Mouse (Mus musculus) limb, embryonic 10.5 days (tissue): ENCODE measurements at regions not wholly inside any gene's neighbourhood (a gene's known extent, or its start where the extent isn't known, plus 50 kb on each side); places are given as distances from the start of the nearest gene placed in this dataset.

Experiments used
- DNase-seq: peaks from one replicate; pipeline ENCODE4 v3.0.0-alpha.2; 2017; ENCODE audit warnings: low spot score
- H3K27ac ChIP-seq: fragments of 300-500 bp; sonication (generic); 2 replicates; pipeline ENCODE4 v1.5.1; 2016; ENCODE audit warnings: mild to moderate bottlenecking
- H3K27me3 ChIP-seq: fragments of 300-500 bp; sonication (generic); 2 replicates; pipeline ENCODE4 v1.6.1; 2016; ENCODE audit warnings: low read depth, mild to moderate bottlenecking; ENCODE audit not compliant: poor library complexity, severe bottlenecking
- H3K36me3 ChIP-seq: fragments of 300-500 bp; sonication (generic); 2 replicates; pipeline ENCODE4 v1.6.1; 2016; ENCODE audit warnings: mild to moderate bottlenecking, moderate library complexity
- H3K4me1 ChIP-seq: fragments of 300-500 bp; sonication (generic); 2 replicates; pipeline ENCODE4 v1.6.1; 2016
- H3K4me3 ChIP-seq: fragments of 300-500 bp; sonication (generic); 2 replicates; pipeline ENCODE4 v1.5.1; 2016; ENCODE audit warnings: mild to moderate bottlenecking, moderate library complexity
- H3K9me3 ChIP-seq: fragments of 300-500 bp; sonication (generic); replicated peaks from 2 replicates; pipeline ENCODE4 v1.6.1; 2016; ENCODE audit warnings: mild to moderate bottlenecking
- WGBS: fragments of 180-500 bp; shearing (Covaris S2); methylation state at CpG from one replicate; pipeline ENCODE4 v1.1.7; 2016; 5-methylcytosine and 5-hydroxymethylcytosine counted together

GRCm38 (mm10) chr19:37754024-37754423 is 56.4 kb downstream of the Cyp26a1 start:
- WGBS: 91% methylated on average over 9 of the region's 9 CpGs
- Histone ChIP-seq H3K4me3 (no peak overlapping the region), H3K36me3 (no peaks in the 10 kb centered on the region), H3K4me1 (peaks cover 9% of the 10 kb centered on the region), H3K27me3 (no peaks in the 10 kb centered on the region), H3K27ac (no peak overlapping the region), H3K9me3 (no peaks in the 10 kb centered on the region)
- DNase-seq: no peak

DNA sequence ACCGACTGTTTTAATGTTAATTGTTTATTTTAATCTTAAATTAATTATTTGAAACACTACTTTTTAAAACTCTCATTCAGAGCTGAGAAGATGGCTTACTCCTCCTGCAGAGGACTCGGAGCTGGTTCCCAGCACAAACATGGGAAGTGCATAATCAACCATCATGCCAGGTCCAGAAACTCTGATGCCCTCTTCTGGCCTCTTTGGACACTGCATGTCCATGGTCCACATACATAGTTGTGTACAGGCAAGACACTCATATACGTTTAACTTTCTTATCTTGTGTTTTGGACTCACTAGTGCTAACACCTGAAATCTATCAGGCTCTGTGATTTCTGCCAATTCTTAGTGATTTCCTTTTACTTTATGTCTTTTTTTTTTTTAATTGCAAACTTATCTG is 57.8 kb downstream of the Cyp26a1 start:
- Histone ChIP-seq H3K4me1 (peaks cover 9% of the 10 kb centered on the region), H3K27me3 (no peaks in the 10 kb centered on the region), H3K9me3 (no peaks in the 10 kb centered on the region), H3K27ac (no peak overlapping the region), H3K4me3 (no peak overlapping the region), H3K36me3 (no peaks in the 10 kb centered on the region)
- 84% methylated on average over 3 of the region's 3 CpGs for WGBS
- DNase-seq: no peak

GRCm38 (mm10) chr19:37769376-37769775 is 71.8 kb downstream of the Cyp26a1 start:
- DNase-seq: no peak
- Histone ChIP-seq H3K9me3 (no peaks in the 10 kb centered on the region), H3K27ac (no peak overlapping the region), H3K27me3 (no peaks in the 10 kb centered on the region), H3K4me3 (no peak overlapping the region), H3K4me1 (peaks cover 3% of the 10 kb centered on the region; the same call in 1 of the 2 replicates), H3K36me3 (no peaks in the 10 kb centered on the region)
- 92% methylated on average over 4 of the region's 4 CpGs for WGBS

DNA sequence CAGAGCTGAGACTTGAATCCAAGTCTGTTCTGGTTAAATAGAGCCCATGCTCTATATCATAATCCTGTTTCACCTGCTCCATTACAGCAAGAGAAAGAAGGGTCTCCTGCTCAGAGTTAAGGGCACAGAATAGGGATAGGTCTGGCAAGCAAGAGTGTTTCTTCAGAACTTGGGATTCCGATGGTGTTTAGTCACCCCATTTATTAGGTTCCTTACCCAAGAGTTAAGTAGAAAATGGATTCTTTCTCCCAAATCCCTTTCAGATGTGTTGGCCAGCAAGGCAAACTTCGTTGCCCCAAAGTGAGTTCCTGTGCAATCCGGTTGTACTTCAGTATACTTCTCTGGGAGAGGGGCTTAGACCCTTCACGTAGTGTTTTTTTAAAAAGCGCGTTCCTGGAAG is 74.4 kb downstream of the Cyp26a1 start:
- WGBS: 93% methylated on average over 6 of the region's 6 CpGs
- no peak overlapping the region for H3K4me3 ChIP-seq

GRCm38 (mm10) chr19:37774551-37774950 is 77.0 kb downstream of the Cyp26a1 start:
- H3K27me3 ChIP-seq: no peaks in the 10 kb centered on the region
- H3K27ac ChIP-seq: no peak overlapping the region
- H3K4me3 ChIP-seq: no peak overlapping the region
- no peak for DNase-seq
- no peaks in the 10 kb centered on the region for H3K36me3 ChIP-seq
- H3K9me3 ChIP-seq: no peaks in the 10 kb centered on the region
- no peaks in the 10 kb centered on the region for H3K4me1 ChIP-seq
- WGBS: 94% methylated on average over 4 of the region's 4 CpGs

More for the DNA sequence above, 74.4 kb downstream of the Cyp26a1 start:
- DNase-seq: no peak
- Histone ChIP-seq H3K36me3 (no peaks in the 10 kb centered on the region), H3K9me3 (no peaks in the 10 kb centered on the region), H3K27ac (no peak overlapping the region), H3K27me3 (no peaks in the 10 kb centered on the region), H3K4me1 (peaks cover 3% of the 10 kb centered on the region; the same call in 1 of the 2 replicates)

GRCm38 (mm10) chr19:37774966-37775365 is 77.4 kb downstream of the Cyp26a1 start:
- no peak overlapping the region for H3K27ac ChIP-seq
- no peaks in the 10 kb centered on the region for H3K4me1 ChIP-seq
- WGBS: 95% methylated on average over 1 of the region's 1 CpGs
- no peaks in the 10 kb centered on the region for H3K36me3 ChIP-seq
- H3K4me3 ChIP-seq: no peak overlapping the region
- H3K27me3 ChIP-seq: no peaks in the 10 kb centered on the region
- no peak for DNase-seq
- H3K9me3 ChIP-seq: no peaks in the 10 kb centered on the region

DNA sequence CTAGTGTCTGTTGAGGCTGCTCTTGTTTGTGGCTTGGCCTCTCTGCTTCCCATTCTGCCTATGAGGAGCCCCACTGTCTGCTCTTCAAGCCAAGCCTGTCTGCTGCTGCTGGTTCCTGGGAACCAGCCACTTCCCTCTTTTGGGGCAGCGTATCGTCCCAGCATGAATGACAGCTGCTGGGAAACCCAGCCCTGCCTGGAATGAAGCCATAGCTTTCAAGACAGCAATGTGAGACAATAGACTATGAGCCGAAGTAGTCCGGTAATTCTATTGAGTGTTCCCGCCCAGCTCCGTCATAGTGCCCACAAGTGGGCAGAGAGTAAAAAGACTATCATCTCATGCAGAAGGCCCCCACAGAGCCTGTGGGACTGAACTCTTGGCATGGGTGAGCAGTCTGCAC is 80.4 kb downstream of the Cyp26a1 start:
- no peaks in the 10 kb centered on the region for H3K9me3 ChIP-seq
- no peaks in the 10 kb centered on the region for H3K36me3 ChIP-seq
- WGBS: 92% methylated on average over 6 of the region's 6 CpGs
- H3K4me1 ChIP-seq: no peaks in the 10 kb centered on the region
- H3K27ac ChIP-seq: no peak overlapping the region
- no peak for DNase-seq
- H3K4me3 ChIP-seq: no peak overlapping the region
- no peaks in the 10 kb centered on the region for H3K27me3 ChIP-seq

GRCm38 (mm10) chr19:37778568-37778967 is 81.0 kb downstream of the Cyp26a1 start:
- Histone ChIP-seq H3K4me1 (no peaks in the 10 kb centered on the region), H3K27me3 (no peaks in the 10 kb centered on the region), H3K27ac (no peak overlapping the region), H3K36me3 (no peaks in the 10 kb centered on the region), H3K9me3 (no peaks in the 10 kb centered on the region), H3K4me3 (no peak overlapping the region)
- DNase-seq: no peak
- 95% methylated on average over 4 of the region's 4 CpGs for WGBS

DNA sequence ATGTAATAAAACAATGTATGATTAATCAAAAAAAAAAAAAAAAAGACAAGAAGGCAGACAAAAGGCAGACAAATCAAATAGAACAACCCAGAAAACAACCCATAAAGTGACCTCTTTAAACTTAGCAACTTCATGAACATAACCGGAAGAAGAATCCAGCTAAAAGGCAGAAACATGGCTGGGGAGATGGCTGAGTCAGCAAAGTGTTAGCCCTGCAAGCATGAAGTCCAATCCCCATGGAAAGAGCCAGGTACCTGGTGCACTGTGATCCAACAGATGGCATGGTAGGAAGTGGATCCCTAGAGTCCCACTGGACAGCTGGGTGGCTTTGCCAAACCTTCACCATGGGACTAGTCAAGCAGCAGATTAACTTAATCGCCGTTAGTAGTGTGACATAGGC is 90.9 kb downstream of the Cyp26a1 start:
- no peak overlapping the region for H3K4me3 ChIP-seq
- peaks cover 24% of the 10 kb centered on the region for H3K4me1 ChIP-seq
- WGBS: 90% methylated on average over 3 of the region's 3 CpGs
- DNase-seq: no peak
- H3K9me3 ChIP-seq: no peaks in the 10 kb centered on the region
- H3K27me3 ChIP-seq: no peaks in the 10 kb centered on the region
- H3K36me3 ChIP-seq: no peaks in the 10 kb centered on the region
- H3K27ac ChIP-seq: no peak overlapping the region

- H3K27ac ChIP-seq: no peak overlapping the region
- 51% methylated on average over 12 of the region's 12 CpGs for WGBS
- no peaks in the 10 kb centered on the region for H3K36me3 ChIP-seq
- no peak for DNase-seq
- H3K4me1 ChIP-seq: peaks cover 24% of the 10 kb centered on the region
- H3K9me3 ChIP-seq: no peaks in the 10 kb centered on the region
- no peaks in the 10 kb centered on the region for H3K27me3 ChIP-seq
- no peak overlapping the region for H3K4me3 ChIP-seq
Measured at GRCm38 (mm10) chr19:37789576-37790180, 92.1 kb downstream of the Cyp26a1 start.

DNA sequence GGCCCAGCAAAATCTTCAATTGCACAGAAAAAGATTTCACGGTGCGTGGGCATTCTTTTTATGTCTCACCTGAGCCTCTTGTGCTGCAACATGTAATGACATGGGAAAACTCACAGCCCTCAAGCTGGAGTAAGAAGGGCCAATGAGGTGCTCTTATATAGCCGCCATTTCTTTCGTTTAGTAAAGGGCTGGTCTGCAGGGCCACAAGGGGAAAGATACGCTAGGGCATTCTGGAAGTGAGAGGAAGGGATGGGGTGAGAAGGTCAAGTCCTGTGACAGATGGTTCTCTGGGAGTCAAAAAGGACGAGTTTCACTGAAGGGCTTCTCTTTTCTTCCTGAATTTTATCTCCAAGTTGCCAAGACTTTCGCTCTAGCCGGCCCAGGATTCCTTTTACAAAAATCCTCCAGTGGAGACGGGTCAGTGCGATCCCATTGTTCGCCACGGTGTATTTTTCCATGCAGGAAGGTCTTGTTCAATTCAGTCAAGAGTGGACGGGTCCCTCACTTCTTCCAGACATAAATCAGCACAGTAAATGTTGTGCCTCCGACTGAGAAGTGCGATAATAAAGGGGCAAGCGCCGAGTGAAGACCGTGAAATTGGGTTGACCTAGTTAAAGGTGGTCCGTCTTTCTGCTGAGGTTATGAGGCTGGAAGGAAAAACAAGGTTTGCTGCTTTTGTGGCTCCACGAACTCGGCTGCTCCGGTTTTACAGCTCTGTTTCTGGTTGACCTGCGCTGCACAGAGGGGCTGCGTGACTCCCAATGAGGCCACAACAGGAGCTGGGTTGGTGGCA is 92.9 kb downstream of the Cyp26a1 start:
- no peak overlapping the region for H3K4me3 ChIP-seq
- no peak overlapping the region for H3K27ac ChIP-seq
- 57% methylated on average over 24 of the region's 24 CpGs for WGBS
- DNase-seq: peak; percentile 35
- H3K27me3 ChIP-seq: no peaks in the 10 kb centered on the region
- peaks cover 24% of the 10 kb centered on the region for H3K4me1 ChIP-seq
- H3K9me3 ChIP-seq: no peaks in the 10 kb centered on the region
- H3K36me3 ChIP-seq: no peaks in the 10 kb centered on the region

DNA sequence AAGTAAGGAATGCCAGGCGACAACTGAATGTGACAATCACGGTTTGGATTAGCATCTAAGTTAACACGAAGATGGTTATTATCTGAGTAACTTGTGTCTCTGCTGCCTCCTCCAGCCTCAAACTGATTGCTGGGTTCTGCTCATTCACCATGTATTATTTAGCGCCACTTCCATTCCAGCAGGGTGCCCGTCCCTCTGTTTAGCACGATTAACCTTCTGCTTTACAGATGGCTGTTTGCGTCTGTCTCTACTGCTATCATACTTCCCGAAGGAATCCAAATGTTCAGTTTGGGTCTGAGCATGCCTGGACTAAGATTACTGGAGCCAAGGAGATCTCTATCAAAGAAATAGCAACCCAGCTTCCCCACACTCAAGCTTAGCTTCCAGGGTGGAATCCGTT is 95.6 kb downstream of the Cyp26a1 start:
- H3K36me3 ChIP-seq: no peaks in the 10 kb centered on the region
- no peak overlapping the region for H3K27ac ChIP-seq
- WGBS: 93% methylated on average over 9 of the region's 9 CpGs
- H3K4me1 ChIP-seq: peaks cover 24% of the 10 kb centered on the region
- H3K27me3 ChIP-seq: no peaks in the 10 kb centered on the region
- no peak overlapping the region for H3K4me3 ChIP-seq
- H3K9me3 ChIP-seq: no peaks in the 10 kb centered on the region
- DNase-seq: no peak

- no peaks in the 10 kb centered on the region for H3K27me3 ChIP-seq
- H3K4me1 ChIP-seq: peaks cover 8% of the 10 kb centered on the region
- no peak overlapping the region for H3K27ac ChIP-seq
- 90% methylated on average over 18 of the region's 18 CpGs for WGBS
- no peak overlapping the region for H3K4me3 ChIP-seq
- no peaks in the 10 kb centered on the region for H3K36me3 ChIP-seq
- H3K9me3 ChIP-seq: no peaks in the 10 kb centered on the region
- DNase-seq: no peak
Measured at GRCm38 (mm10) chr19:37795552-37796343, 98.2 kb downstream of the Cyp26a1 start.
